ENCODE assay signal across 7 mouse cellular contexts in genomic region chr9:66144248-66144647, GRCm38 (mm10). TPM values are rescaled to one million over a fixed set of nuclear protein-coding genes. Genes with fewer than 3 reads are reported as not detected.
DNase-seq lines count a peak whose midpoint lies in the region; ATAC-seq and TF ChIP-seq lines count a peak whose summit lies in the region.

No protein-coding gene starts in this region.

- peak; percentile 87 for DNase-seq in NIH3T3 (ENCODE audit: low read depth)
- DNase-seq in cerebellum, postnatal 25 days, result peak; percentile 74 to 83
- DNase-seq in gastrocnemius, postnatal 10 days, result peak; percentile 60
- peak; percentile 77 to 89 for DNase-seq in layer of hippocampus, adult 2 months (ENCODE audit: low spot score in 2 of 2)
- peak; percentile 76 for DNase-seq in lung, postnatal 14 days
- DNase-seq in right cerebral cortex, postnatal 25 days, result peak; percentile 65

- TF ChIP-seq CTCF in layer of hippocampus, adult 2 months (conservative IDR thresholded peaks at IDR 0.05), result peak; percentile 90

- peak; percentile 65 for ATAC-seq in CD4-positive, CD25-positive, alpha-beta regulatory T cell, adult 4 months

- no peak overlapping the region for H3K27ac ChIP-seq in layer of hippocampus, adult 2 months

- no peak overlapping the region for H3K4me3 ChIP-seq in layer of hippocampus, adult 2 months

RNA-seq across cellular contexts. Expression of gene Dapk2, which starts 13.8 kb away (rescaled TPM):
- polyA plus RNA-seq in CD4-positive, CD25-positive, alpha-beta regulatory T cell, adult 4 months (2017; shearing (Covaris generic)), result under 1 TPM in 1 of 2 experiments, not detected in 1; 0.81 TPM
- 10 to 100 TPM; 15.5 to 19.1 TPM for total RNA-seq in gastrocnemius, postnatal 10 days (2021)
- total RNA-seq in layer of hippocampus, adult 2 months (2021), result under 1 TPM; 0.47 to 0.61 TPM

RNA-seq across cellular contexts. Expression of gene Ciao2a, which starts 17.8 kb away (rescaled TPM):
- 100 to 1,000 TPM; 142 to 150 TPM for polyA plus RNA-seq in CD4-positive, CD25-positive, alpha-beta regulatory T cell, adult 4 months (2017; shearing (Covaris generic))
- 10 to 100 TPM; 39.6 to 46.0 TPM for total RNA-seq in gastrocnemius, postnatal 10 days (2021)
- 10 to 100 TPM; 25.9 to 26.3 TPM for total RNA-seq in layer of hippocampus, adult 2 months (2021)

RNA-seq across cellular contexts. Expression of gene Snx1, which starts 17.9 kb away (rescaled TPM):
- 10 to 100 TPM; 94.0 to 96.9 TPM for polyA plus RNA-seq in CD4-positive, CD25-positive, alpha-beta regulatory T cell, adult 4 months (2017; shearing (Covaris generic))
- total RNA-seq in gastrocnemius, postnatal 10 days (2021), result 10 to 100 TPM; 36.4 to 42.5 TPM
- 10 to 100 TPM; 85.5 to 86.1 TPM for total RNA-seq in layer of hippocampus, adult 2 months (2021)

Comparison
In these comparisons a context has a peak if more than half of its experiments do, and no peak if none do; other contexts are left out.
1. RNA of gene Dapk2, which starts 13.8 kb away (total RNA-seq): 15.5 to 19.1 TPM in gastrocnemius, postnatal 10 days; 0.47 to 0.61 TPM in layer of hippocampus, adult 2 months; every median in the first group is over 10 times any median in the second.
2. Peak in every context shown above with its lines, with median percentiles within 50 percentile points of each other: DNase-seq.